ENCODE assay signal across 20 mouse cellular contexts in genomic region chr4:127365433-127365832, GRCm38 (mm10). TPM values are rescaled to one million over a fixed set of nuclear protein-coding genes. Genes with fewer than 3 reads are reported as not detected.
DNase-seq lines count a peak whose midpoint lies in the region; ATAC-seq and TF ChIP-seq lines count a peak whose summit lies in the region.
"Had no signal": no experiment of that assay in that cellular context is flagged by ENCODE, and none has a peak within 500 bp of the region (broad histone marks: within the 10 kb centered on the region; RNA-seq: fewer than 3 reads in every experiment).

No protein-coding gene starts in this region.

- peaks cover 8% of the 10 kb centered on the region; the same call in 1 of the 2 replicates for H3K27me3 ChIP-seq in heart, embryonic 10.5 days (ENCODE audit: insufficient read depth, poor library complexity, severe bottlenecking)
- H3K27me3 ChIP-seq in midbrain, embryonic 10.5 days (ENCODE audit: low read depth, poor library complexity, severe bottlenecking), result peaks cover 8% of the 10 kb centered on the region; the same call in 1 of the 2 replicates
- no peaks in the 10 kb centered on the region for H3K27me3 ChIP-seq in midbrain, postnatal 0 days (ENCODE audit: insufficient read depth, low read length)
- peaks cover 13% of the 10 kb centered on the region; the same call in 1 of the 2 replicates for H3K27me3 ChIP-seq in limb, embryonic 10.5 days (ENCODE audit: low read depth, poor library complexity, severe bottlenecking)
- H3K27me3 ChIP-seq in neural tube, embryonic 15.5 days (replicated peaks), result no peaks in the 10 kb centered on the region
- H3K27me3 ChIP-seq: lung, embryonic 15.5 days; Patski had no signal

- peaks cover 38% of the 10 kb centered on the region for H3K4me1 ChIP-seq in heart, embryonic 10.5 days
- peaks cover 28% of the 10 kb centered on the region for H3K4me1 ChIP-seq in midbrain, embryonic 10.5 days
- H3K4me1 ChIP-seq in midbrain, postnatal 0 days (ENCODE audit: insufficient read depth, low read length), result peaks cover 4% of the 10 kb centered on the region; the same call in 1 of the 2 replicates
- H3K4me1 ChIP-seq in limb, embryonic 10.5 days, result peaks cover 30% of the 10 kb centered on the region
- H3K4me1 ChIP-seq in neural tube, embryonic 15.5 days, result peaks cover 14% of the 10 kb centered on the region; the same call in 1 of the 2 replicates
- H3K4me1 ChIP-seq: lung, embryonic 15.5 days had no signal

- no peak overlapping the region for H3K9ac ChIP-seq in midbrain, postnatal 0 days (replicated peaks; ENCODE audit: low read length, poor library complexity, severe bottlenecking)
- H3K9ac ChIP-seq in neural tube, embryonic 15.5 days (replicated peaks), result 0 out of 2 replicates have a peak overlapping the region, but pooled peaks have one; percentile 14
- H3K9ac ChIP-seq: lung, embryonic 15.5 days had no signal

- WGBS in heart, embryonic 10.5 days, result 8% methylated on average over 5 of the region's 5 CpGs
- 12% methylated on average over 5 of the region's 5 CpGs for WGBS in midbrain, embryonic 10.5 days
- WGBS in midbrain, postnatal 0 days, result 32% methylated on average over 5 of the region's 5 CpGs
- WGBS in limb, embryonic 10.5 days, result 21% methylated on average over 5 of the region's 5 CpGs
- 24% methylated on average over 5 of the region's 5 CpGs for WGBS in neural tube, embryonic 15.5 days

- ATAC-seq in midbrain, postnatal 0 days (ENCODE audit: low FRiP score), result no peak
- ATAC-seq in neural tube, embryonic 15.5 days (ENCODE audit: low FRiP score), result no peak
- ATAC-seq: intestine, embryonic 16.5 days; Patski had no signal

- intact Hi-C loops in heart, postnatal 14 days (cut with DNase I), result loop anchor here (5.0 kb wide), 1 partner anchor 1177 kb away; no protein-coding TSS in a partner anchor

- H3K27ac ChIP-seq in heart, embryonic 10.5 days, result peak overlapping the region; percentile 68
- H3K27ac ChIP-seq in midbrain, embryonic 10.5 days (replicated peaks), result 0 out of 2 replicates have a peak overlapping the region, but pooled peaks have one; percentile 20
- H3K27ac ChIP-seq in midbrain, postnatal 0 days (ENCODE audit: low read depth, low read length), result no peak overlapping the region
- peak overlapping the region; percentile 39; the same call in 1 of the 2 replicates for H3K27ac ChIP-seq in limb, embryonic 10.5 days
- H3K27ac ChIP-seq in neural tube, embryonic 15.5 days (replicated peaks), result no peak overlapping the region
- H3K27ac ChIP-seq: lung, embryonic 15.5 days had no signal

- H3K4me3 ChIP-seq in heart, embryonic 10.5 days, result no peak overlapping the region
- no peak overlapping the region for H3K4me3 ChIP-seq in midbrain, embryonic 10.5 days
- no peak overlapping the region for H3K4me3 ChIP-seq in midbrain, postnatal 0 days (ENCODE audit: low read depth, low read length)
- no peak overlapping the region for H3K4me3 ChIP-seq in limb, embryonic 10.5 days
- no peak overlapping the region for H3K4me3 ChIP-seq in neural tube, embryonic 15.5 days (replicated peaks)
- H3K4me3 ChIP-seq: lung, embryonic 15.5 days had no signal

- no peaks in the 10 kb centered on the region for H3K9me3 ChIP-seq in heart, embryonic 10.5 days
- H3K9me3 ChIP-seq in midbrain, embryonic 10.5 days (replicated peaks), result no peaks in the 10 kb centered on the region
- no peaks in the 10 kb centered on the region for H3K9me3 ChIP-seq in midbrain, postnatal 0 days (ENCODE audit: low read length)
- H3K9me3 ChIP-seq in limb, embryonic 10.5 days (replicated peaks), result no peaks in the 10 kb centered on the region
- no peaks in the 10 kb centered on the region for H3K9me3 ChIP-seq in neural tube, embryonic 15.5 days (replicated peaks)
- H3K9me3 ChIP-seq: lung, embryonic 15.5 days had no signal

- no peak overlapping the region for H3K4me2 ChIP-seq in midbrain, postnatal 0 days (ENCODE audit: low read depth, low read length, poor library complexity, severe bottlenecking)
- no peak overlapping the region for H3K4me2 ChIP-seq in neural tube, embryonic 15.5 days
- H3K4me2 ChIP-seq: lung, embryonic 15.5 days had no signal

- DNase-seq in heart, embryonic 10.5 days (ENCODE audit: low spot score), result no peak
- DNase-seq in heart, postnatal 14 days, result no peak
- DNase-seq in midbrain, embryonic 10.5 days (ENCODE audit: low spot score), result no peak
- DNase-seq in midbrain, postnatal 0 days (ENCODE audit: low spot score), result no peak
- DNase-seq in limb, embryonic 10.5 days (ENCODE audit: low spot score), result no peak
- no peak for DNase-seq in kidney, postnatal 14 days
- no peak for DNase-seq in yolk sac, embryonic 10.5 days (ENCODE audit: low spot score)
- DNase-seq: adrenal gland, adult 8-10 months; cerebellum, postnatal 25 days; right cerebral cortex, postnatal 25 days; thymus, adult 2 months had no signal

- TF ChIP-seq CTCF in midbrain, postnatal 0 days (IDR thresholded peaks at IDR 0.05), result no peak

- no peaks in the 10 kb centered on the region for H3K36me3 ChIP-seq in heart, embryonic 10.5 days
- no peaks in the 10 kb centered on the region for H3K36me3 ChIP-seq in midbrain, embryonic 10.5 days
- H3K36me3 ChIP-seq in midbrain, postnatal 0 days (ENCODE audit: insufficient read depth, low read length), result no peaks in the 10 kb centered on the region
- H3K36me3 ChIP-seq in limb, embryonic 10.5 days, result no peaks in the 10 kb centered on the region
- no peaks in the 10 kb centered on the region for H3K36me3 ChIP-seq in neural tube, embryonic 15.5 days
- H3K36me3 ChIP-seq: lung, embryonic 15.5 days had no signal

RNA-seq across cellular contexts. Expression of gene Gjb5, which starts 7.5 kb away (rescaled TPM):
- 0.58 and 1.8 TPM in 2 replicates for polyA plus RNA-seq in heart, embryonic 10.5 days (2016; fragmentation: Nextera tagmentation; extraction: Ambion mirVana)
- under 1 TPM; 0.48 to 0.61 TPM for total RNA-seq in heart, postnatal 14 days (2021)
- polyA plus RNA-seq in midbrain, embryonic 10.5 days (2016; fragmentation: Nextera tagmentation; extraction: Ambion mirVana), result 0.27 and 0.98 TPM in 2 replicates
- 0.33 and 0.49 TPM in 2 replicates for total RNA-seq in midbrain, postnatal 0 days (2014; rRNA removed)
- polyA plus RNA-seq in midbrain, postnatal 0 days (2015; fragmentation: Nextera tagmentation; extraction: Ambion mirVana), result 0.18 and 0.35 TPM in 2 replicates
- polyA plus RNA-seq in limb, embryonic 10.5 days (2016; fragmentation: Nextera tagmentation; extraction: Ambion mirVana), result 1.6 and 1.7 TPM in 2 replicates
- polyA plus RNA-seq in neural tube, embryonic 15.5 days (2015; fragmentation: Nextera tagmentation; extraction: Ambion mirVana), result 0.41 and 0.49 TPM in 2 replicates
- total RNA-seq: granulocyte monocyte progenitor cell, adult 5-6 weeks; left cerebral cortex, adult 8-10 months; liver, adult 2 months; megakaryocyte, adult 5-6 weeks; neutrophil, adult 5-6 weeks had no signal
- polyA plus RNA-seq: liver, adult 2 months had no signal

RNA-seq across cellular contexts. Expression of gene Gjb4, which starts 11.6 kb away (rescaled TPM):
- not detected in 2 replicates for polyA plus RNA-seq in heart, embryonic 10.5 days (2016; fragmentation: Nextera tagmentation; extraction: Ambion mirVana)
- not detected for total RNA-seq in heart, postnatal 14 days (2021)
- 0.10 TPM in 1 of 2 replicates, not detected in the other for polyA plus RNA-seq in midbrain, embryonic 10.5 days (2016; fragmentation: Nextera tagmentation; extraction: Ambion mirVana)
- not detected in 2 replicates for total RNA-seq in midbrain, postnatal 0 days (2014; rRNA removed)
- not detected in 2 replicates for polyA plus RNA-seq in midbrain, postnatal 0 days (2015; fragmentation: Nextera tagmentation; extraction: Ambion mirVana)
- not detected in 2 replicates for polyA plus RNA-seq in limb, embryonic 10.5 days (2016; fragmentation: Nextera tagmentation; extraction: Ambion mirVana)
- polyA plus RNA-seq in neural tube, embryonic 15.5 days (2015; fragmentation: Nextera tagmentation; extraction: Ambion mirVana), result 0.13 TPM in 1 of 2 replicates, not detected in the other
- total RNA-seq: adrenal gland, adult 8-10 months; granulocyte monocyte progenitor cell, adult 5-6 weeks; left cerebral cortex, adult 8-10 months; liver, adult 2 months; neutrophil, adult 5-6 weeks had no signal
- polyA plus RNA-seq: liver, adult 2 months had no signal

RNA-seq across cellular contexts. Expression of gene Gjb3, which starts 34.8 kb away (rescaled TPM):
- polyA plus RNA-seq in heart, embryonic 10.5 days (2016; fragmentation: Nextera tagmentation; extraction: Ambion mirVana), result 0.90 and 3.2 TPM in 2 replicates
- under 1 TPM in 1 of 2 experiments, not detected in 1; 0.22 TPM for total RNA-seq in heart, postnatal 14 days (2021)
- polyA plus RNA-seq in midbrain, embryonic 10.5 days (2016; fragmentation: Nextera tagmentation; extraction: Ambion mirVana), result 1.4 and 3.1 TPM in 2 replicates
- 1.0 and 1.8 TPM in 2 replicates for total RNA-seq in midbrain, postnatal 0 days (2014; rRNA removed)
- 0.83 and 0.85 TPM in 2 replicates for polyA plus RNA-seq in midbrain, postnatal 0 days (2015; fragmentation: Nextera tagmentation; extraction: Ambion mirVana)
- 7.8 and 11.4 TPM in 2 replicates for polyA plus RNA-seq in limb, embryonic 10.5 days (2016; fragmentation: Nextera tagmentation; extraction: Ambion mirVana)
- 0.59 TPM in 1 of 2 replicates, not detected in the other for polyA plus RNA-seq in neural tube, embryonic 15.5 days (2015; fragmentation: Nextera tagmentation; extraction: Ambion mirVana)
- total RNA-seq: adrenal gland, adult 8-10 months; left cerebral cortex, adult 8-10 months; liver, adult 2 months; megakaryocyte, adult 5-6 weeks; neutrophil, adult 5-6 weeks had no signal
- polyA plus RNA-seq: liver, adult 2 months had no signal

RNA-seq across cellular contexts. Expression of gene Gja4, which starts 51.6 kb away (rescaled TPM):
- polyA plus RNA-seq in heart, embryonic 10.5 days (2016; fragmentation: Nextera tagmentation; extraction: Ambion mirVana), result 32.7 and 48.8 TPM in 2 replicates
- total RNA-seq in heart, postnatal 14 days (2021), result 10 to 100 TPM; 20.8 to 23.0 TPM
- 17.1 and 20.6 TPM in 2 replicates for polyA plus RNA-seq in midbrain, embryonic 10.5 days (2016; fragmentation: Nextera tagmentation; extraction: Ambion mirVana)
- total RNA-seq in midbrain, postnatal 0 days (2014; rRNA removed), result 24.8 and 25.8 TPM in 2 replicates
- polyA plus RNA-seq in midbrain, postnatal 0 days (2015; fragmentation: Nextera tagmentation; extraction: Ambion mirVana), result 21.9 and 26.5 TPM in 2 replicates
- 14.6 and 18.5 TPM in 2 replicates for polyA plus RNA-seq in limb, embryonic 10.5 days (2016; fragmentation: Nextera tagmentation; extraction: Ambion mirVana)
- polyA plus RNA-seq in neural tube, embryonic 15.5 days (2015; fragmentation: Nextera tagmentation; extraction: Ambion mirVana), result 20.4 and 20.5 TPM in 2 replicates
- total RNA-seq: granulocyte monocyte progenitor cell, adult 5-6 weeks; megakaryocyte, adult 5-6 weeks; neutrophil, adult 5-6 weeks had no signal

Comparison
In these comparisons a context has a peak if more than half of its experiments do, and no peak if none do; other contexts are left out.
1. H3K27ac ChIP-seq: peak in heart, embryonic 10.5 days (single experiment), midbrain, embryonic 10.5 days (single experiment) and limb, embryonic 10.5 days (single experiment); none in midbrain, postnatal 0 days (single experiment) and neural tube, embryonic 15.5 days (single experiment).